Mouse (Mus musculus): ENCODE data around the gene Nmnat1. TPM values are rescaled to one million over a fixed set of nuclear protein-coding genes. Genes with fewer than 3 reads are reported as not detected.
"Not testable (repeated sequence)": the region's sequence is repeated elsewhere in the genome, so short reads cannot be mapped to it uniquely, and the experiment has no call there.

Nmnat1 gene
- total RNA-seq, 2 experiments from 2014 or later, result 10.1 to 12.3 TPM

GRCm38 (mm10) chr4:149491151-149491550, 6.1 kb upstream of the Nmnat1 start:
- no peak for DNase-seq (ENCODE audit: low spot score in 2 of 2)

- DNase-seq (ENCODE audit: low spot score in 2 of 2), result no peak
Observed at GRCm38 (mm10) chr4:149489415-149490240, 4.6 kb upstream of the Nmnat1 start.

- no peak for DNase-seq (ENCODE audit: low spot score in 2 of 2)
Observed at GRCm38 (mm10) chr4:149487729-149488128, 2.7 kb upstream of the Nmnat1 start.

- no peak for DNase-seq (ENCODE audit: low spot score in 2 of 2)
Observed at GRCm38 (mm10) chr4:149485825-149486206, 814 bp upstream of the Nmnat1 start.

GRCm38 (mm10) chr4:149484566-149484965, 436 bp downstream of the Nmnat1 start:
- DNase-seq (ENCODE audit: low spot score in 2 of 2), result peak in 1 of 2 experiments; percentile 11

GRCm38 (mm10) chr4:149477078-149477477, 7.9 kb downstream of the Nmnat1 start, which contains the start of gene Tmem274:
Tmem274 (plus strand) TSS chr4:149477378.
- no peak for DNase-seq (ENCODE audit: low spot score in 2 of 2)

- no peak for DNase-seq (ENCODE audit: low spot score in 2 of 2)
Observed at GRCm38 (mm10) chr4:149475096-149475495, 9.9 kb downstream of the Nmnat1 start.

GRCm38 (mm10) chr4:149469557-149469956, 15.4 kb downstream of the Nmnat1 start:
- no peak for DNase-seq (ENCODE audit: low spot score in 2 of 2)

GRCm38 (mm10) chr4:149463435-149463950, 21.5 kb downstream of the Nmnat1 start:
- DNase-seq (ENCODE audit: low spot score in 2 of 2), result no peak

- no peak for DNase-seq (ENCODE audit: low spot score in 2 of 2)
Observed at GRCm38 (mm10) chr4:149462305-149462971, 22.6 kb downstream of the Nmnat1 start.

GRCm38 (mm10) chr4:149461579-149462304, 23.3 kb downstream of the Nmnat1 start:
- no peak for DNase-seq (ENCODE audit: low spot score in 2 of 2)

GRCm38 (mm10) chr4:149460475-149460874, 24.5 kb downstream of the Nmnat1 start:
- DNase-seq (ENCODE audit: low spot score in 2 of 2), result not testable (repeated sequence)

- DNase-seq (ENCODE audit: low spot score in 2 of 2), result no peak
Observed at GRCm38 (mm10) chr4:149459425-149459824, 25.6 kb downstream of the Nmnat1 start.

- DNase-seq (ENCODE audit: low spot score in 2 of 2), result no peak
Observed at GRCm38 (mm10) chr4:149458526-149458925, 26.5 kb downstream of the Nmnat1 start.

GRCm38 (mm10) chr4:149457831-149458430, 27.1 kb downstream of the Nmnat1 start:
- no peak for DNase-seq (ENCODE audit: low spot score in 2 of 2)

GRCm38 (mm10) chr4:149457163-149457562, 27.8 kb downstream of the Nmnat1 start:
- DNase-seq (ENCODE audit: low spot score in 2 of 2), result not testable (repeated sequence)

- no peak for DNase-seq (ENCODE audit: low spot score in 2 of 2)
Observed at GRCm38 (mm10) chr4:149454879-149455278, 30.1 kb downstream of the Nmnat1 start, which contains the start of gene Rbp7. Rbp7 (minus strand) TSS chr4:149454978.

GRCm38 (mm10) chr4:149454263-149454662, 30.7 kb downstream of the Nmnat1 start:
- no peak for DNase-seq (ENCODE audit: low spot score in 2 of 2)

GRCm38 (mm10) chr4:149453656-149454055, 31.3 kb downstream of the Nmnat1 start:
- peak in 1 of 2 experiments; percentile 12 for DNase-seq (ENCODE audit: low spot score in 2 of 2)

GRCm38 (mm10) chr4:149450636-149451035, 34.4 kb downstream of the Nmnat1 start:
- no peak for DNase-seq (ENCODE audit: low spot score in 2 of 2)

GRCm38 (mm10) chr4:149446309-149446708, 38.7 kb downstream of the Nmnat1 start:
- DNase-seq (ENCODE audit: low spot score in 2 of 2), result no peak

Data from adrenal gland, postnatal 4 days (tissue).